9 mouse cellular contexts compared by ENCODE assay signal in the genomic region with DNA sequence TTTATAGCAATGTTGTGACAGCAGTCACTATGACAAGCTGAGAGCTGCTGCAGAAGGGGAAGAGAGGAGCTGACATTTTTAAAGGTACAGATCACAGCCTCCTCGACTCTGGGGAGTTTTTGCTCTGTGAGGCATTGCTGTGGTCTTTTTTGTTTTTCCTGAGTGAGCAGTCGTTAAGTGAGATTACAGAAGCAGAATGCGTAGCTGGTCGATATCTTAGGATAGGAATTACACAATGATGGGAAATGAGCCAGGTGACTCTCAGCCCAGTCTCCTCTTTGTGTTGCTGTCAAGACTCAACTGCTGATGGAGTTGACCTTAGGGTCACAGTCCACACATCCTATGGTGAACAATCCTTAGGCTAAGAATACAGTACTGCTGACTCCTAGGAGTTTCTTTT. TPM values are rescaled to one million over a fixed set of nuclear protein-coding genes. Genes with fewer than 3 reads are reported as not detected.
DNase-seq lines count a peak whose midpoint lies in the region; ATAC-seq and TF ChIP-seq lines count a peak whose summit lies in the region.
"Had no signal": no experiment of that assay in that cellular context is flagged by ENCODE, and none has a peak within 500 bp of the region (broad histone marks: within the 10 kb centered on the region; RNA-seq: fewer than 3 reads in every experiment).

No protein-coding gene starts in this region.

- ATAC-seq in lung, embryonic 16.5 days (ENCODE audit: low read depth), result peak; percentile 45; the same call in 1 of the 2 replicates
- 0 out of 2 replicates have a peak, but pooled peaks have one; percentile 10 for ATAC-seq in megakaryocyte progenitor cell, adult 5-6 weeks (replicated peaks; ENCODE audit: poor library complexity)

- no peak for TF ChIP-seq POLR2A in lung, adult 2 months (IDR thresholded peaks at IDR 0.05; ENCODE audit: borderline replicate concordance, extremely low read depth, low read depth, low read length)

- TF ChIP-seq CTCF in gastrocnemius, adult 2 months (IDR thresholded peaks at IDR 0.05), result no peak
- no peak for TF ChIP-seq CTCF in lung, adult 2 months (IDR thresholded peaks at IDR 0.05; ENCODE audit: insufficient read depth, low read length)

- no peak for DNase-seq in gastrocnemius, adult 2 months
- no peak for DNase-seq in gastrocnemius, postnatal 10 days
- DNase-seq in lung, adult 2 months, result no peak
- DNase-seq in heart, postnatal 10 days, result peak; percentile 55 to 63
- no peak for DNase-seq in layer of hippocampus, postnatal 10 days (ENCODE audit: low spot score in 2 of 2)
- DNase-seq in gastrocnemius, postnatal 36 days, result no peak

- no peaks in the 10 kb centered on the region for H3K4me1 ChIP-seq in lung, embryonic 16.5 days (replicated peaks; ENCODE audit: control insufficient read depth, insufficient read depth, low read length)
- H3K4me1 ChIP-seq in lung, adult 2 months (ENCODE audit: control insufficient read depth, insufficient read depth, low read length), result peaks cover 3% of the 10 kb centered on the region; the same call in 1 of the 2 replicates
- H3K4me1 ChIP-seq: hindbrain, embryonic 12.5 days had no signal

- no peak overlapping the region for H3K4me3 ChIP-seq in gastrocnemius, adult 2 months
- no peak overlapping the region for H3K4me3 ChIP-seq in lung, embryonic 16.5 days (ENCODE audit: low read length)
- no peak overlapping the region for H3K4me3 ChIP-seq in lung, adult 2 months (replicated peaks; ENCODE audit: extremely low read depth, low read depth, low read length)
- H3K4me3 ChIP-seq: hindbrain, embryonic 12.5 days had no signal

- H3K36me3 ChIP-seq in lung, embryonic 16.5 days (ENCODE audit: control insufficient read depth, insufficient read depth, low read length), result no peaks in the 10 kb centered on the region
- H3K36me3 ChIP-seq: hindbrain, embryonic 12.5 days had no signal

- peak overlapping the region; percentile 57 for H3K27ac ChIP-seq in gastrocnemius, adult 2 months
- no peak overlapping the region for H3K27ac ChIP-seq in lung, embryonic 16.5 days (ENCODE audit: low read length)
- H3K27ac ChIP-seq: hindbrain, embryonic 12.5 days had no signal

- no peak overlapping the region for H3K4me2 ChIP-seq in lung, embryonic 16.5 days (ENCODE audit: low read depth, low read length)
- H3K4me2 ChIP-seq: hindbrain, embryonic 12.5 days had no signal

- H3K9ac ChIP-seq in lung, embryonic 16.5 days (ENCODE audit: low read length), result no peak overlapping the region
- H3K9ac ChIP-seq: hindbrain, embryonic 12.5 days had no signal

- WGBS in lung, embryonic 16.5 days, result 24% methylated on average over 4 of the region's 4 CpGs
- 7% methylated on average over 4 of the region's 4 CpGs for WGBS in lung, adult 2 months

- intact Hi-C loops in gastrocnemius, adult 2 months (cut with DNase I), result no loop called here
- intact Hi-C loops in heart, postnatal 10 days (cut with DNase I), result no loop called here
- intact Hi-C loops in gastrocnemius, postnatal 36 days (cut with DNase I), result no loop called here

- no peaks in the 10 kb centered on the region for H3K9me3 ChIP-seq in lung, embryonic 16.5 days (ENCODE audit: control insufficient read depth, low read length)
- H3K9me3 ChIP-seq: hindbrain, embryonic 12.5 days had no signal

- H3K27me3 ChIP-seq in lung, embryonic 16.5 days (ENCODE audit: control insufficient read depth, insufficient read depth, low read depth, low read length), result no peaks in the 10 kb centered on the region
- H3K27me3 ChIP-seq: hindbrain, embryonic 12.5 days had no signal

RNA-seq across cellular contexts. Expression of a gene that starts 30.0 kb away (rescaled TPM):
- total RNA-seq in gastrocnemius, adult 2 months (2021), result 10 to 100 TPM; 17.3 to 18.3 TPM
- total RNA-seq in gastrocnemius, postnatal 10 days (2021), result 10 to 100 TPM; 17.1 to 18.1 TPM
- polyA plus RNA-seq in lung, embryonic 16.5 days (2015; fragmentation: Nextera tagmentation; extraction: Ambion mirVana), result 45.6 and 49.6 TPM in 2 replicates
- 21.2 and 21.5 TPM in 2 replicates for polyA plus RNA-seq in lung, adult 2 months (2012; rRNA removed)
- total RNA-seq in heart, postnatal 10 days (2021), result 10 to 100 TPM; 24.3 to 24.4 TPM
- total RNA-seq in megakaryocyte progenitor cell, adult 5-6 weeks (2015), result 19.1 and 19.8 TPM in 2 replicates
- total RNA-seq in megakaryocyte progenitor cell, adult 5-6 weeks (2017), result 18.1 and 26.1 TPM in 2 replicates
- 10 to 100 TPM; 25.0 to 28.3 TPM for total RNA-seq in layer of hippocampus, postnatal 10 days (2021)
- 10 to 100 TPM; 15.3 to 17.9 TPM for total RNA-seq in gastrocnemius, postnatal 36 days (2021)

RNA-seq across cellular contexts. Expression of a gene that starts 46.7 kb away (rescaled TPM):
- 1 to 10 TPM in 1 of 2 experiments, under 1 TPM in 1; 0.74 to 6.3 TPM for total RNA-seq in gastrocnemius, adult 2 months (2021)
- total RNA-seq in gastrocnemius, postnatal 10 days (2021), result 1 to 10 TPM; 1.5 to 3.0 TPM
- polyA plus RNA-seq in lung, embryonic 16.5 days (2015; fragmentation: Nextera tagmentation; extraction: Ambion mirVana), result 2.9 and 3.2 TPM in 2 replicates
- polyA plus RNA-seq in lung, adult 2 months (2012; rRNA removed), result 3.0 and 4.3 TPM in 2 replicates
- total RNA-seq in heart, postnatal 10 days (2021), result 10 to 100 TPM in 1 of 2 experiments, 1 to 10 TPM in 1; 7.3 to 12.4 TPM
- total RNA-seq in megakaryocyte progenitor cell, adult 5-6 weeks (2015), result 0.72 and 1.4 TPM in 2 replicates
- 0.10 TPM in 1 of 2 replicates, not detected in the other for total RNA-seq in megakaryocyte progenitor cell, adult 5-6 weeks (2017)
- total RNA-seq in layer of hippocampus, postnatal 10 days (2021), result 10 to 100 TPM; 12.2 to 14.2 TPM
- 1 to 10 TPM; 1.3 to 2.1 TPM for total RNA-seq in gastrocnemius, postnatal 36 days (2021)

Comparison
In these comparisons a context has a peak if more than half of its experiments do, and no peak if none do; other contexts are left out.
1. DNase-seq: peak in heart, postnatal 10 days (2 of 2); none in gastrocnemius, adult 2 months (single experiment), gastrocnemius, postnatal 10 days (single experiment), lung, adult 2 months (single experiment), layer of hippocampus, postnatal 10 days (0 of 2) and gastrocnemius, postnatal 36 days (0 of 2).